Mouse (Mus musculus) right cerebral cortex, postnatal 25 days (tissue): Measurements from ENCODE around the gene Sike1.

Experiments
- DNase-seq: peaks from one replicate; pipeline ENCODE4 v3.0.0; 2022

The Sike1 gene

DNA sequence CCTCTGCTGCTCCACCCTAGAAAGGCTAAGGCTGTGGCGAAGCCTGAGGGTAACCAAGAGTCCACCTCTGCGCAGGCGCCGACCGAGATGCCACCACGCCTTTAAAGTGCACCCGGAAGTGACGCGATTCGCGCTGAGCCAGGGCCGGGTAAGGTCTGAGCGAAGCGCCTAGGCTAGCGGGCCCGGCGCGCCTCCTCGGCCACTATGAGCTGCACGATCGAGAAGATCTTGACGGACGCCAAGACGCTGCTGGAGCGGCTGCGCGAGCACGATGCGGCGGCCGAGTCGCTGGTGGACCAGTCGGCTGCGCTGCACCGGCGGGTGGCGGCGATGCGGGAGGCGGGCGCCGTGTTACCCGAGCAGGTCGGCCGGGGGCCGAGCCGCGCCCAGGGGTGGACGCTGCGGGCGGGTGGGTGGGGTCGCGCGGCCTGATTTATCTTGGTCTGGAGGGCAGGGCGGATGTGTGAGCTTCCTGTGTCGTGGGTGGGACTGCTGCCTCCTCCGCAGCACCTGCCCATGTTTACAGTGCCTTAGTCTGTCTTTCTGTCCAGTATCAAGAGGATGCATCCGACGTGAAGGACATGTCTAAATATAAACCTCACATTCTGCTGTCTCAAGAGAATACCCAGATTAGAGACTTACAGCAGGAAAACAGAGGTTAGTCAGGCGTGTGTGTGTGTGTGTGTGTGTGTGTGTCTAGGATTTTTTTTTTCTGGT, at the start of gene Sike1:
Sike1 (plus strand) TSS at position 104 of the 717 bp plus-strand sequence.
- peak; percentile 95 for DNase-seq

GRCm38 (mm10) chr3:102946312-102946711, 49.2 kb upstream of the Sike1 start:
- DNase-seq, result no peak

DNA sequence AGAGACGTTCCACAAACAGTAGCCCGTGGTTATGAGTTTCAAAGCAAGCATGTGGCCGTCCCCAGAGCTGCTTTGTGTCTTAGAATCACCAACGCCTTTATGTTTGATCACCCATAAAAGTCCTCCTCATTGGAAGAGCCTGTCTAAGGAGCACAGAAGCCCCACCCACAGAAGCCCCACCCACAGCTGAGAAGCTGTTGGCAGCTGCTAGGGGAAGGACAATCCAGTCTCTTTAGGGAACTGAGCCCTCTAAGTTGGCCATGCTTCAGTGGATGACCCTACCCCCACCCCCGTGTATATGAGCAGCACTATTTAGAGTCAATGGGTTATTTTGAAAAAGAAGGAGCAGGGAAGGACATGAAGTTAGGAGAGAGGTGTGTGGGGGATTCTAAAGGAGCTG, 48.6 kb upstream of the Sike1 start:
- DNase-seq, result no peak

- no peak for DNase-seq
Observed at GRCm38 (mm10) chr3:102954476-102954875, 41.0 kb upstream of the Sike1 start.

GRCm38 (mm10) chr3:102955143-102955542, 40.4 kb upstream of the Sike1 start:
- DNase-seq, result no peak

DNA sequence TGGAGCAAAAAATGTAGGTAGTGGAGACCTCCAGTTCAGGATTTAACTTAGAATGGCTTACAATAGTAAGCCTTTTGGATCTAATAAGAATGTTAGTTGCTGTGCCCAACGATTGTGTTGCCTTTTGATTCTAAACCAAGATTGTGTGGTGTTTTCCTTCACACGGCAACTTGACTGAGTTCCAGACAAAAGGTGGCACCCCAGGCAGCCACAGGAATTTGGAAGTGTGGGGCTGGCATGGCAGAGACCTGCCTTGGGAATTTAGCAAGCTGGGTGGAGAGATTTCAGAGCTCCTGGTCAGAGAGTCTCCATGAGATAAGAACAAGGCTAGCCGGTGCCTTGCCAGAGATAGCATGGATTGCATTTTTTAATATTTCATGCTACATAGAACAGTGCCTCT, 39.9 kb upstream of the Sike1 start:
- DNase-seq, result no peak

DNA sequence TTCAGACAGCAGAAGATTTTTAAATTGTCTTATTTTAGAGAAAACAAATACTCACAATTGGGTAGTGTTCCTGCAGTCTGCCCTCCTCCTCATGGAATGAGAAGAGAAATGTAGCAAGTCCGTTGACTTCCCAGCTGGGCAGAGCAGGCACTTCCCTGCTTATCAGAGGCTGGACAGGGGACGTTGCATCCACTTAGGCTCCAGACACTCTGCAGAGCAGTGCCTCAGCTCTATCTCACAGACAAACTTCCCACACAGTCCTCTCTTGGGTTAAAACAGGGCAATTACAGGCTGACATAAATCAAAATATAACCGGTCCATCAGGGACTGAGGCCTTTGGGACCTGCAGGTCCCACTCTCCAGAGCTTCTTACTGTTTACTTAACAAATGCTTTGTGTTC, 31.5 kb upstream of the Sike1 start, which contains the start of gene Nr1h5:
Nr1h5 (minus strand) TSS at position 101 of the 400 bp plus-strand sequence.
- no peak for DNase-seq

DNA sequence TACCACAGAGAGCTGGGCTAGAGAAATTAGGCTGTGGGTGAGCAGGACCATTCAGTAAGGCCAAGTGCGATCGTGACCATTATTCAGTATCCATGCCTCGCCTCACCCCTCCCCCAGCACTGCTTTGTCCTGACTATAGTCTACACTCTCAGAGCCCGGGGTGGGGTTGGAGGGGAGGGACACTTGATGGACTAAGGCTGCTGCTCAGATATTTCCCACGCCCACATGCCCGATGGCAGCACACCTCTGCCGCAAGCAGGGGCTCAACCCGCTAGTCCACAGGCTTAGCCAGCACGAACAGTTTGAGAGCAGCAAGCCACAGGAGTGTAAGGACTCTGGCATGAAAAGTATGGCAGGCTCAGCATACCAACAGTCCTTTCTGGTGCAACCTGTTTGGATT, 25.4 kb upstream of the Sike1 start:
- DNase-seq, result no peak

GRCm38 (mm10) chr3:102970508-102970907, 25.0 kb upstream of the Sike1 start:
- no peak for DNase-seq

GRCm38 (mm10) chr3:102976906-102977305, 18.6 kb upstream of the Sike1 start:
- DNase-seq, result no peak

- DNase-seq, result peak; percentile 10
Observed at GRCm38 (mm10) chr3:102979550-102980348, 15.8 kb upstream of the Sike1 start.

DNA sequence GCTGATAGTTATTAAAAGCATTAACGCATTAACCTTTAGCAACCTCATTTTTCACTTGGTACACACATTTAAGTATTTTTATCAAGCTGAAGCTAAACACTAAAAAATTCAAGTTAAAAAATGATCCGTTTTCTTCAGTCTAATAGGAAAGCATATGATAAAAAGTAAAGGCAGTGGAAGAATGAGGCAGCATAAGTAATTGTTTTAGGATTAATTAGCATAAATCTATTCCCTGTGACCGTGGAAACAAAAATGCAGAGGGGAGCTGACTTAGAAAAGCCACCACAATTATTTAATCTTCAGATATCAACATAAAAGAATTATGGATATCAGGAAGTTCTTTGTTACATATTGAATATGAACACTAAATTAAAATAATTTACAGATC, 15.2 kb upstream of the Sike1 start:
- DNase-seq, result no peak

DNA sequence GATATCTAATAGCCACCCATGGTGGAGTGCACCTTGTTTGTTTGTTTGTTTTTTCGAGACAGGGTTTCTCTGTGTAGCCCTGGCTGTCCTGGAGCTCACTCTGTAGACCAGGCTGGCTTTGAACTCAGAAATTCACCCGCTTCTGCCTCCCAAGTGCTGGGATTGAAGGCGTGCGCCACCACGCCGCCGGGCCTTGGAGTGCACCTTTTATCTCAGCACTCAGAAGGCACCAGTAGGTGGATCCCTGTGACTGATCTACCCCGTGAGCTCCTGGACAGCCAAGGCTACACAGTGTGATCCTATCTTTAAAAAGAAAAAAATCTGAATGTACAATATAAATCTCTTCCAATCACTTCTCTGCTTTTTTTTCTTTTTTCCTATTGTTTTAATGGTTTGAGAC, 4.5 kb upstream of the Sike1 start:
- no peak for DNase-seq

DNA sequence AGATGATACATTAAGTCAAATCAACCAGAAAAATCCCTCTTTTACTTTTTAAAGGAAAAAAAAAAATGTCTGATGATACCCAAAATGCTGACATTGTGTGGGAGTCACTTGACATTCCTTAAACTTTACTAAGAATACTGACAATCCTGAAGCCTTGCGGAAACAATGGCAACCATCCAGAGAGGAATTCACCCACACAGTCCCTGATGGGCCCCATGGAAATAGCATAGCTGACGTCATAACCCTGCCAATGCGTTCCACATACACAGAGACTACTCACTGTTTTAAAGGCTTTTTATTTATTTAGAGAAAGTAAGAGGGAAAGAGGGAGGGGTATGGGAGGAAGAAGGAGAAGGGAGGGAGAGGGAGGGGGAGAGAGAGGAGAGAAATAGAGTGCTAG, 2.6 kb upstream of the Sike1 start:
- no peak for DNase-seq

- DNase-seq, result no peak
Observed at GRCm38 (mm10) chr3:102995233-102995604, 289 bp upstream of the Sike1 start.

DNA sequence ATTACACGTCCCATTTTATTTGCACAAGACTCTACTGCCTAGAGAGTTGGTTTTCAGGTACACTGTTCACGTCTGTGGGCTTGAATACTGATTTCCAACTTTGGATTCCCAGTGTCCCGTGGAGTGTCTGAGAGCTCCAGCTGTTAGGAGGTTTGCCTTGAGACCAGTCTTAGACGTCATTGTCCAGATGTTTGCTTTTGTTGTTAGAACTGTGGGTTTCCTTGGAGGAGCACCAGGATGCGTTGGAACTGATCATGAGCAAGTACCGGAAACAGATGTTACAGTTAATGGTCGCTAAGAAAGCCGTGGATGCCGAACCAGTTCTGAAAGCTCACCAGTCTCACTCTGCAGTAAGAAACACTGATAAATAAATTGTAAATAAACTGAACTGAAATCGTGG, 1.5 kb downstream of the Sike1 start:
- DNase-seq, result no peak

DNA sequence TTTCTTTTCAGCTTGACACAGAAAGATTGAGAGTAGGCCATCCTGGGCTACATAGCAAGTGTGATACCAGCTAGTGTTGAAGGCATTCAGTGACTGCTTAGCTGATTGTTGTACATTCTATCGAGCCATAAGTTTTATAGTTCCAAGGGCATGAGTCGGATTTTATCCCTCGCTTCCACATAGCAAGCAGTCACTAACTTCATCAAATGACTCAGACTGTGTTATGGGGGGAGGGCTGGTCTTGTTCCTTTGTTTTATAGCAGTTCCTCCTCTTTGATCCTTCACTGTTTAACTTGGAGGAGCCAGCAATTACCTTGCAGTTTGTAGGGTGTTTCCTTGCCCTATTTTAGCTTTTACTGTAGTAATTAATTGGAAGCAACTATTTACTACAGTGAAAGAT, 2.1 kb downstream of the Sike1 start:
- no peak for DNase-seq

- no peak for DNase-seq
Observed at GRCm38 (mm10) chr3:103001595-103001994, 6.1 kb downstream of the Sike1 start.

- DNase-seq, result no peak
Observed at GRCm38 (mm10) chr3:103017350-103017749, 21.8 kb downstream of the Sike1 start.

DNA sequence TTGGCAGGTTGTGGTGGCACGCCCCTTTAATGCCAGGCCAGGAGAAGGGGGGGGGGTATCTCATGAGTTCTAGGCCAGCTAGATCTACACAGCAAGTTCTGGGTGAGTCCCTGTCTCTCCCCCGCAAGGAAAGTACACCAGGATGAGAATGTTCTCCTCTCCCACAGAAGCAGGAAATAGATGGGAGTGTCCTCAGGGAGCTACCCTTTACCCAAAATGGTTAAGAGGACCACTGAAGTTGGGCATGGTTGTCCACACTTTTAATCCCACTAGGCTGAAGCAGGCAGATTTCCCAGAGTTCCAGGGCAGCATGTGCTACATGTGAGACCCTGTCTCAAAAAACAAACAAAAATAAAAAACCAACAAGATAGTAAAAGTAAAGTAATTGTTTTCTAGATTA, 24.0 kb downstream of the Sike1 start:
- DNase-seq, result no peak

DNA sequence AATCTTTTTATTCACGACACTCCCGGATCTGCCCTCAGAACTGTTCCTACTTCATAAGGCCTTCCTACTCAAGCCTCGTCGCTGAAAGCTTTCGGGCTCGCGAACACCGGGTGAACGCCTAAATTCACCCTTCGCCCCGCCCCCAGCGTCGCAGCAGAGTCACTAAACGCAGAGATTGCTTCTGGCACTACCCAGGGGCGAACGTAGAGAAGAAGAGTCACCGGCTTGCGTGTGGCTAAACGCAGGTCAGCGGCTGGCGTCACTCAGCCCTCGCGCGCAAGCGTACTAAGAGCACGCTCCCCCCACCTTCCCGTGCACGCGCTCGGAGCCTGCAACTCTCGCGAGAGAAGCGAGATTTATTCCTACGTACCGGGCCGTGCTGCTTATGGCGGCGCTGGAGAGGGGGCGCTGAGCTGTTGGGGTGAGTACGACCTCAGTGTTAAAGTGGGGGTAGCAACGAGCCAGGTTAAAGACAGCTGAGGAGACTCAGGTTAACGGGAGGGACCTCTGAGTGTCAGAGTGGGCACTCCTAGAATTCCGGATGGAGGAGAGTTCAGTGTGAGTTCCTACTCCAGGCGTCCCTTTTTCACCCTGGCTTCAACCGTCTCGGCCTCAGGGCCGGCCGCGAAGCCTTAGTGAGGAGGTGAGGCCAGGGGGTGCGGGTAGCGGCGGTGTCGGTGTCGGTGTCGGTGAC, 24.9 kb downstream of the Sike1 start, which contains the start of gene Csde1:
Csde1 (plus strand) TSS at position 178 of the 694 bp plus-strand sequence.
- peak; percentile 97 for DNase-seq

DNA sequence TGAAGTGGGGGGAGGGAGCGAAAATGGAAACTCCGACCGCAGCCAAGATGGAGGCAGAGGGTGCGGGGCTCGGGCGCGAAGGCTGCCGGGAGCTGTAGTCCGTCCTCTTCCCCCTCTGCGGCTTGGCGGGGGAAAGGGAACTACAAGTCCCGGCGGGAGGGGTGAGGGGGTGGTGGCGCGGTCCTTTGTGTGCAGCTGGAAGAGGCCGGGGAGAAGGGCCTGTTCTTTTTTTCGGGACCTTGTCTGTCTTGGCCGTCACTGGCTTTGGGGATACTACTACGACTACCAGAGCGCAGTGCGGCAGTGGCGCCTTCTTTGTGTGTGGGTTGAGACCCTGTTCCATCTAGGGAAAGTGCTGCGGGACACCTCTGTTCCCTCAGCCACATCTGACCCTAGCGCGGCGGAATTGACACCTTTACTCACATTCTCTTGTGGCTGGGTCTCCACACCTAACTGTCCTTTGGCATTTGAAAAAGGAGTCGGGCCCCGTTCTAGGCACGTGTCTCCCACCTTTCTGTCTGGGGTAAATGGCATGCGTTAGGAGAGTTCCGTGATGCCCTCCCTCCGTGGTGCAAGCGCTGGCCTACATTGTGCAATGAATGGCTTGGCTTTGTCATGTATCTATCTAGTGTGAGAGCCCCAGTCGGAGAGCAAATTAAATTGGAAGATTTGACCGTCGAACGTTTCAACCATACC, 25.6 kb downstream of the Sike1 start:
- DNase-seq, result peak; percentile 89

DNA sequence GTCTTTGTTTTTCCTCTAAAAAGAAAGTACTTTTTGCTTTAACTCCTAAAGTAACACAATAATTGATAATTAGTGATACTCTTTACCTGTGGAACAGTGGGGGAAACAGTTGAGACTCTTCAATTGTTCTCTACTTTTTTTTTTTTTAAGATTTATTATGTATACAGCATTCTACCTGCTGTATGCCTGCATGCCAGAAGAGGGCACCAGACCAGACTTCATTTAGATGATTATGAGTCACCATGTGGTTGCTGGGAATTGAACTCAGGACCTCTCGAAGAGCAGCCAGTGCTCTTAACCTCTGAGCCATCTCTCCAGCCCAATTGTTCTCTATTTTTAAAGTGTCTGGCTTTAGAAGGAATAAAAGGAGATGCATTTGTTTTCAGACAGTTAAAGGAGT, 30.7 kb downstream of the Sike1 start:
- DNase-seq, result no peak
